Mouse (Mus musculus) kidney, embryonic 14.5 days (tissue): ENCODE measurements around the gene Rasl2-9. TPM values are rescaled to one million over a fixed set of nuclear protein-coding genes. Genes with fewer than 3 reads are reported as not detected.

Experiments
- microRNA-seq: library from miRNA; unstranded; fragments of <30 nt; microRNA quantifications from one replicate; pipeline ENCODE4, GENCODE M21; 2016
- polyA plus RNA-seq: library from polyadenylated mRNA; unstranded; fragments of >200 nt; fragmentation: Nextera tagmentation; extraction: Ambion mirVana; gene quantifications from 2 replicates; pipeline ENCODE4 v1.2.1, GENCODE M21; 2014

Rasl2-9 gene
- polyA plus RNA-seq, 1 experiment from 2014 or later, result 0.28 TPM

Small RNAs within 50 kb of the gene (microRNA-seq; reads per million reads assigned to microRNA genes)
- gene Gm26217, result not detected

Other genes with a start within 250 kb of the Rasl2-9 start
- gene Isoc2a, start 248.8 kb downstream of the Rasl2-9 start, polyA plus RNA-seq, result 0.95 and 1.3 TPM in 2 replicates
- 0.22 TPM in 1 of 2 replicates, not detected in the other for gene Gm36210, start 219.4 kb downstream of the Rasl2-9 start, polyA plus RNA-seq
- gene Zfp628, start 210.7 kb downstream of the Rasl2-9 start, polyA plus RNA-seq, result 4.5 and 5.2 TPM in 2 replicates
- 3.1 and 3.6 TPM in 2 replicates for gene Nat14, start 203.9 kb downstream of the Rasl2-9 start, polyA plus RNA-seq
- gene Ssc5d, start 200.2 kb downstream of the Rasl2-9 start, polyA plus RNA-seq, result 1.1 and 2.5 TPM in 2 replicates
- 0.43 TPM in 1 of 2 replicates, not detected in the other for gene Sbk2, start 161.5 kb downstream of the Rasl2-9 start, polyA plus RNA-seq
- gene Sbk3, start 154.8 kb downstream of the Rasl2-9 start, polyA plus RNA-seq, result 0.06 TPM in 1 of 2 replicates, not detected in the other
- gene Zfp579, start 129.8 kb downstream of the Rasl2-9 start, polyA plus RNA-seq, result 36.6 and 41.6 TPM in 2 replicates
- gene Zfp524, start 111.5 kb downstream of the Rasl2-9 start, polyA plus RNA-seq, result 11.7 and 12.3 TPM in 2 replicates
- 46.5 and 48.6 TPM in 2 replicates for gene Fiz1, start 111.3 kb downstream of the Rasl2-9 start, polyA plus RNA-seq
- gene Gm44973, start 110.5 kb downstream of the Rasl2-9 start, polyA plus RNA-seq, result 1.1 and 3.4 TPM in 2 replicates
- 9.9 and 10.0 TPM in 2 replicates for gene Zfp865, start 105.6 kb downstream of the Rasl2-9 start, polyA plus RNA-seq
- 23.2 and 25.5 TPM in 2 replicates for gene Ccdc106, start 105.4 kb downstream of the Rasl2-9 start, polyA plus RNA-seq
- not detected in 2 replicates for gene 4632433K11Rik, start 91.8 kb downstream of the Rasl2-9 start, polyA plus RNA-seq
- 3.8 and 5.0 TPM in 2 replicates for gene Zfp784, start 87.5 kb downstream of the Rasl2-9 start, polyA plus RNA-seq
- 43.6 and 56.2 TPM in 2 replicates for gene Zfp580, start 74.4 kb downstream of the Rasl2-9 start, polyA plus RNA-seq
- 120 and 148 TPM in 2 replicates for gene U2af2, start 63.8 kb downstream of the Rasl2-9 start, polyA plus RNA-seq
- 53.2 and 63.8 TPM in 2 replicates for gene Epn1, start 45.7 kb downstream of the Rasl2-9 start, polyA plus RNA-seq
- not detected in 2 replicates for gene Rfpl4, start 9.0 kb downstream of the Rasl2-9 start, polyA plus RNA-seq
- gene Vmn1r55, start 23.7 kb upstream of the Rasl2-9 start, polyA plus RNA-seq, result not detected in 2 replicates
- gene Vmn1r56, start 70.8 kb upstream of the Rasl2-9 start, polyA plus RNA-seq, result not detected in 2 replicates
- gene Vmn1r57, start 92.5 kb upstream of the Rasl2-9 start, polyA plus RNA-seq, result not detected in 2 replicates
- not detected in 2 replicates for gene Gm5065, start 224.6 kb upstream of the Rasl2-9 start, polyA plus RNA-seq
- not detected in 2 replicates for gene Nlrp2, start 225.1 kb upstream of the Rasl2-9 start, polyA plus RNA-seq